Mouse (Mus musculus): ENCODE results near the gene Smagp. TPM values are rescaled to one million over a fixed set of nuclear protein-coding genes. Genes with fewer than 3 reads are reported as not detected.

The Smagp gene
- polyA plus RNA-seq (2012; ENCODE audit: insufficient read depth, insufficient read length, low replicate concordance, missing spikeins) = not detected in 2 replicates

- peaks cover 10% of the 10 kb centered on the region for H3K4me1 ChIP-seq (ENCODE audit: control insufficient read depth, insufficient read depth, low read length)
- H3K27ac ChIP-seq (ENCODE audit: insufficient read depth, low read depth, low read length) = no peak within 1 kb of the TSS
- under 1% methylated on average over 69 of the region's 77 CpGs for WGBS
- TF ChIP-seq POLR2A (IDR thresholded peaks at IDR 0.05; ENCODE audit: insufficient read depth, low read depth, low read length) = no peak
- TF ChIP-seq CTCF (IDR thresholded peaks at IDR 0.05; ENCODE audit: insufficient read depth, low read depth, low read length) = no peak
- peak within 1 kb of the TSS; percentile 22 for H3K4me3 ChIP-seq (ENCODE audit: insufficient read depth, low read depth, low read length)
Measured at GRCm38 (mm10) chr15:100636700-100637501, at the start of gene Smagp. Gene Smagp, minus strand, starts transcription at chr15:100636940.

GRCm38 (mm10) chr15:100686434-100686833, 49.7 kb upstream of the Smagp start:
- no peak for TF ChIP-seq CTCF (IDR thresholded peaks at IDR 0.05; ENCODE audit: insufficient read depth, low read depth, low read length)
- no peak for TF ChIP-seq POLR2A (IDR thresholded peaks at IDR 0.05; ENCODE audit: insufficient read depth, low read depth, low read length)
- 77% methylated on average over 6 of the region's 6 CpGs for WGBS
- no peak overlapping the region for H3K4me3 ChIP-seq (ENCODE audit: insufficient read depth, low read depth, low read length)
- H3K4me1 ChIP-seq (ENCODE audit: control insufficient read depth, insufficient read depth, low read length) = peaks cover 13% of the 10 kb centered on the region
- H3K27ac ChIP-seq (ENCODE audit: insufficient read depth, low read depth, low read length) = no peak overlapping the region

- H3K27ac ChIP-seq (ENCODE audit: insufficient read depth, low read depth, low read length) = no peak overlapping the region
- H3K4me3 ChIP-seq (ENCODE audit: insufficient read depth, low read depth, low read length) = no peak overlapping the region
- 96% methylated on average over 8 of the region's 8 CpGs for WGBS
- no peak for TF ChIP-seq POLR2A (IDR thresholded peaks at IDR 0.05; ENCODE audit: insufficient read depth, low read depth, low read length)
- TF ChIP-seq CTCF (IDR thresholded peaks at IDR 0.05; ENCODE audit: insufficient read depth, low read depth, low read length) = no peak
- H3K4me1 ChIP-seq (ENCODE audit: control insufficient read depth, insufficient read depth, low read length) = peaks cover 13% of the 10 kb centered on the region
Measured at GRCm38 (mm10) chr15:100685849-100686248, 49.1 kb upstream of the Smagp start.

- H3K4me1 ChIP-seq (ENCODE audit: control insufficient read depth, insufficient read depth, low read length) = peaks cover 13% of the 10 kb centered on the region
- 37% methylated on average over 13 of the region's 13 CpGs for WGBS
- TF ChIP-seq POLR2A (IDR thresholded peaks at IDR 0.05; ENCODE audit: insufficient read depth, low read depth, low read length) (no peak), CTCF (IDR thresholded peaks at IDR 0.05; ENCODE audit: insufficient read depth, low read depth, low read length) (no peak)
- H3K27ac ChIP-seq (ENCODE audit: insufficient read depth, low read depth, low read length) = no peak overlapping the region
- no peak overlapping the region for H3K4me3 ChIP-seq (ENCODE audit: insufficient read depth, low read depth, low read length)
Measured at GRCm38 (mm10) chr15:100685255-100685654, 48.5 kb upstream of the Smagp start.

GRCm38 (mm10) chr15:100684450-100684849, 47.7 kb upstream of the Smagp start:
- WGBS = 74% methylated on average over 10 of the region's 10 CpGs
- Histone ChIP-seq H3K4me3 (ENCODE audit: insufficient read depth, low read depth, low read length) (no peak overlapping the region), H3K4me1 (ENCODE audit: control insufficient read depth, insufficient read depth, low read length) (peaks cover 13% of the 10 kb centered on the region), H3K27ac (ENCODE audit: insufficient read depth, low read depth, low read length) (no peak overlapping the region)
- TF ChIP-seq CTCF (IDR thresholded peaks at IDR 0.05; ENCODE audit: insufficient read depth, low read depth, low read length) (no peak), POLR2A (IDR thresholded peaks at IDR 0.05; ENCODE audit: insufficient read depth, low read depth, low read length) (no peak)

GRCm38 (mm10) chr15:100683041-100683440, 46.3 kb upstream of the Smagp start:
- Histone ChIP-seq H3K4me1 (ENCODE audit: control insufficient read depth, insufficient read depth, low read length) (peaks cover 12% of the 10 kb centered on the region), H3K4me3 (ENCODE audit: insufficient read depth, low read depth, low read length) (no peak overlapping the region), H3K27ac (ENCODE audit: insufficient read depth, low read depth, low read length) (no peak overlapping the region)
- WGBS = 46% methylated on average over 2 of the region's 2 CpGs
- TF ChIP-seq CTCF (IDR thresholded peaks at IDR 0.05; ENCODE audit: insufficient read depth, low read depth, low read length) = no peak

GRCm38 (mm10) chr15:100681770-100682169, 45.0 kb upstream of the Smagp start:
- no peak for TF ChIP-seq POLR2A (IDR thresholded peaks at IDR 0.05; ENCODE audit: insufficient read depth, low read depth, low read length)
- no peak for TF ChIP-seq CTCF (IDR thresholded peaks at IDR 0.05; ENCODE audit: insufficient read depth, low read depth, low read length)

GRCm38 (mm10) chr15:100680381-100680780, 43.6 kb upstream of the Smagp start:
- Histone ChIP-seq H3K4me1 (ENCODE audit: control insufficient read depth, insufficient read depth, low read length) (peaks cover 3% of the 10 kb centered on the region; the same call in 1 of the 2 replicates), H3K27ac (ENCODE audit: insufficient read depth, low read depth, low read length) (no peak overlapping the region), H3K4me3 (ENCODE audit: insufficient read depth, low read depth, low read length) (no peak overlapping the region)
- TF ChIP-seq POLR2A (IDR thresholded peaks at IDR 0.05; ENCODE audit: insufficient read depth, low read depth, low read length) (no peak), CTCF (IDR thresholded peaks at IDR 0.05; ENCODE audit: insufficient read depth, low read depth, low read length) (no peak)
- WGBS = 73% methylated on average over 3 of the region's 3 CpGs

More at GRCm38 (mm10) chr15:100681770-100682169, 45.0 kb upstream of the Smagp start:
- Histone ChIP-seq H3K4me3 (ENCODE audit: insufficient read depth, low read depth, low read length) (no peak overlapping the region), H3K27ac (ENCODE audit: insufficient read depth, low read depth, low read length) (no peak overlapping the region), H3K4me1 (ENCODE audit: control insufficient read depth, insufficient read depth, low read length) (no peaks in the 10 kb centered on the region)
- 61% methylated on average over 7 of the region's 7 CpGs for WGBS

- TF ChIP-seq POLR2A (IDR thresholded peaks at IDR 0.05; ENCODE audit: insufficient read depth, low read depth, low read length) (no peak), CTCF (IDR thresholded peaks at IDR 0.05; ENCODE audit: insufficient read depth, low read depth, low read length) (no peak)
- Histone ChIP-seq H3K4me1 (ENCODE audit: control insufficient read depth, insufficient read depth, low read length) (peaks cover 3% of the 10 kb centered on the region; the same call in 1 of the 2 replicates), H3K27ac (ENCODE audit: insufficient read depth, low read depth, low read length) (no peak overlapping the region), H3K4me3 (ENCODE audit: insufficient read depth, low read depth, low read length) (no peak overlapping the region)
- WGBS = 92% methylated on average over 14 of the region's 14 CpGs
Measured at GRCm38 (mm10) chr15:100679005-100679404, 42.3 kb upstream of the Smagp start.

Measured in olfactory bulb, adult 2 months (tissue).